Mouse (Mus musculus) bone marrow macrophage, adult 2 months (primary cell): ENCODE measurements around the gene Eif4e3.

Experiments used
- CTCF ChIP-seq: IDR thresholded peaks from 2 replicates; pipeline ENCODE4 v1.5.1; 2012; ENCODE audit warnings: low read depth, mild to moderate bottlenecking, low read length, moderate library complexity
- POLR2A ChIP-seq: IDR thresholded peaks from 2 replicates; pipeline ENCODE4 v1.6.1; 2012; ENCODE audit warnings: mild to moderate bottlenecking, low read depth, low read length, borderline replicate concordance

DNA sequence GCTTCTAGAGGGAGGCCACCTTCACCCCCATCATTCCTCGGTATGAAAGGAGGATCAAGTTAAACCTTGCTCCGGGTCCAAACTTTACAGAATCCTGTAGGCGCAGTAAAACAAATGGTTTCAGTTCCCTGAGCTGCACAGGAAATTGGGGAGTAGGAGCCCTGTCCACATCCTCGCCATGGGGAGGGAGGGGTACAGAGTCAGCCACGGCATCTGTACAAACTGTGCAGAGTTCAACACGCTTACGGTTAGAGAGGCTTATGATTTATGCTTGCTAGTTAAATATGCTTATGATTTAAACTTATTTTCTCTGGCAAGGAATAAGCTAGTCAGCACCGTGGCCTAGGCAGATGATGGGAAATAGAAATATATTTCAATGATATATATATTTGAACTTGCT is 47.1 kb downstream of the Eif4e3 start:
- TF ChIP-seq POLR2A (no peak), CTCF (no peak)
